Mouse (Mus musculus): ENCODE results near the gene Psma5. TPM values are rescaled to one million over a fixed set of nuclear protein-coding genes. Genes with fewer than 3 reads are reported as not detected.

Psma5 gene
- polyA plus RNA-seq, 1 experiment from 2014 or later = 278 TPM

DNA sequence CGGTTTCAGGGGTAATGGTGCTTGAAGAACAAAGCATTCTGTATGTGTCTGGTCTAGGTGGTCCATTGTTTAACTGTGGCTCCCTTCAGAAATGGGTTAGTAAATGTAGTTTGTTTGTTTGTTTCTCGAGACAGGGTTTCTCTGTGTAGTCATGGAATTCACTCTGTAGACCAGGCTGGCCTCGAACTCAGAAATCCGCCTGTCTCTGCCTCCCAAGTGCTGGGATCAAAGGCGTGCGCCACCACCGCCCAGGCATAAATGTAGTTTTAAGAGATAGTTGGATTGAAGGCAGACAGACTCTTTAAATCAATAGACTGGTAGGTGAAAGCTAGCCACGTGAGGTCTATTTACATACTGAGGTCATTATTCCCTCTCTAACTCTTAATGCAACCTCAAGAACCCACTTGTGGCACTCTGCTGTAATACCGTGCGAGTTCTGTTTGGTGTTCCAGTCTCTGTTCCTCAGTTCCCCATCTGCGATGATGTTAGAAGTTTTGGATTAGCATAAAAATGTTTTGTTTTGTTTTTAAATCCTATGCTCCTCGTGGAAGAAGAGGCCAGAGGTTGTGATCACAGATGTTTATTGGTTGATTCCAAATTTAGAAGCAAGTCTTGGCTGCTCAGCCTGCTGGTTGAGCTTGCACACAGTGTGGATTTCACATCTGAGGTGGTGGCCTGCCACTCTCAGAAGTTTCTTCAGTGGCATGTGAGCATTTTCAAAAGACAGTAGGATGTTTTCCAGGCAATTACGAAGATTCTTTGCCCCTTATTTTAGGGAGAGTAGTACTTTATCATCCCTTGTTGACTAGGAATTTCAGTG lies 32.8 kb downstream of the Psma5 start:
- 70% methylated on average over 13 of the region's 13 CpGs for whole genome bisulfite sequencing
- Histone ChIP-seq H3K27me3 (replicated peaks; ENCODE audit: control insufficient read depth, insufficient read depth, low read length) (no peaks in the 10 kb centered on the region; the same call in 1 of the 2 replicates), H3K9ac (ENCODE audit: low read depth, low read length) (no peak overlapping the region), H3K27ac (ENCODE audit: low read length) (no peak overlapping the region), H3K4me1 (ENCODE audit: control insufficient read depth, insufficient read depth, low read length) (peaks cover 40% of the 10 kb centered on the region), H3K4me2 (ENCODE audit: low read depth, low read length) (no peak overlapping the region), H3K36me3 (ENCODE audit: control insufficient read depth, insufficient read depth, low read length) (no peaks in the 10 kb centered on the region), H3K9me3 (ENCODE audit: control insufficient read depth, low read length) (no peaks in the 10 kb centered on the region), H3K4me3 (ENCODE audit: low read length) (no peak overlapping the region)
- no peak for ATAC-seq

DNA sequence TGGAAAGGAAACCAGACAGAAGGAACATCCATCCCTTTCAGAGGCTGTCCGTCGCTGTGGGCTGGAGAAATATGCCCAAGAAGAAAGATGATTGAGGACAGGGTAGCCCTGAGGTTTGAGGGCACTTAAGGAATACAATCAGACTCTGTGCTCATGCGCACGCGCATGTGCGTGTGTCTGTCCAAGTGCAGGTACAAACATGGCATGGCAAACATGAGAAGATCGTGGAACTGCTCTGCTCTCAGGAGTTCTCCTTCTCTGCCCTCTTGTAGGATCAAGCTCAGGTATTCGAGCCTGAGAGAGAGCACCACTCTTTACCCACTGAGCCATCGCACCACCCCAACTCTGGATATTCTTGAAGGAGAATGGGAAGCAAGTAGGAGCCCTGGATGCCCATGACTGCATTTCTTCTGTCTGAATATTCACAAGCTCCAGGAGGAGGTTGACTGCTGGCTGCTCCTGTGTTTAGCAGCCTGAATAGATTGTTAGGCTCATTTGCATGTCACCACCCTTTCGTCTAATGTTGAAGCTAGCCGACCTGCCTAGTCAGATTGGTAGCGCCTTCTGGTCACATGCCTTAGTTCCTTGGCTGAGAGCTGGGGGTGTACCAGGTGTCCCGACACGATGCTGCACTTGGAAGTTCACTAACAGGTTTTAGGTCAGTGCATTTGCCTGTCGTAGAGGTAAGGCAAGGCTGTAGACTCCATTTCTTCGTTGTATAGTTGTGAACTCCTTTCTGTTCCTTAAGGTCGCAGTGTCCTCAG lies 34.5 kb downstream of the Psma5 start:
- 72% methylated on average over 17 of the region's 17 CpGs for WGBS
- no peak overlapping the region for H3K9ac ChIP-seq (ENCODE audit: low read depth, low read length)
- ATAC-seq = peak; percentile 44; the same call in 1 of the 2 replicates
- no peak overlapping the region for H3K4me3 ChIP-seq (ENCODE audit: low read length)
- H3K4me1 ChIP-seq (ENCODE audit: control insufficient read depth, insufficient read depth, low read length) = peaks cover 37% of the 10 kb centered on the region
- H3K4me2 ChIP-seq (ENCODE audit: low read depth, low read length) = no peak overlapping the region
- no peaks in the 10 kb centered on the region for H3K9me3 ChIP-seq (ENCODE audit: control insufficient read depth, low read length)
- H3K27ac ChIP-seq (ENCODE audit: low read length) = no peak overlapping the region
- H3K36me3 ChIP-seq (ENCODE audit: control insufficient read depth, insufficient read depth, low read length) = no peaks in the 10 kb centered on the region
- no peaks in the 10 kb centered on the region for H3K27me3 ChIP-seq (replicated peaks; ENCODE audit: control insufficient read depth, insufficient read depth, low read length)

DNA sequence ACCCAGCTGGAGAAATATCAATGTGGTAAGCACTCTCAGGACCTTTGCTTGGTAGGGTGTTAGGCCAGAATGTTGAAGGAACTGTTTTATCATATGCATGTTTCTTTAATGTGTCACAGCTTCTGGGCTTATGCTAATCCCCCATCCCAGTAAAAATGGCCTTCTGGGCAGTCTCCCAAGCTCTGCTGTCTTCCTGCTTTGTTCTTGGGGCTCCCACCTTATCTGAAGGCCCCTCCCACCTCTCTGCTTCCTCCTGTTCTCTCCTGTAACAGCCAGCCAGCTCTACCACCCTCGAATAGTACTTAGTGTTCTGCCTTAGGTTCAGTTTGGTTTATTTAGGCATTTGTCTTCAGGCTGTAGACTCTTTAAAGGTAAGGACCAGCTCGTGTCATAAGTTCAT lies 37.7 kb downstream of the Psma5 start:
- Histone ChIP-seq H3K9ac (ENCODE audit: low read depth, low read length) (no peak overlapping the region), H3K36me3 (ENCODE audit: control insufficient read depth, insufficient read depth, low read length) (no peaks in the 10 kb centered on the region), H3K4me1 (ENCODE audit: control insufficient read depth, insufficient read depth, low read length) (peaks cover 28% of the 10 kb centered on the region), H3K27me3 (replicated peaks; ENCODE audit: control insufficient read depth, insufficient read depth, low read length) (no peaks in the 10 kb centered on the region), H3K4me2 (ENCODE audit: low read depth, low read length) (no peak overlapping the region), H3K9me3 (ENCODE audit: control insufficient read depth, low read length) (no peaks in the 10 kb centered on the region), H3K27ac (ENCODE audit: low read length) (no peak overlapping the region), H3K4me3 (ENCODE audit: low read length) (no peak overlapping the region)
- ATAC-seq = no peak; the same call in 1 of the 2 replicates
- 25% methylated on average over 2 of the region's 2 CpGs for WGBS

DNA sequence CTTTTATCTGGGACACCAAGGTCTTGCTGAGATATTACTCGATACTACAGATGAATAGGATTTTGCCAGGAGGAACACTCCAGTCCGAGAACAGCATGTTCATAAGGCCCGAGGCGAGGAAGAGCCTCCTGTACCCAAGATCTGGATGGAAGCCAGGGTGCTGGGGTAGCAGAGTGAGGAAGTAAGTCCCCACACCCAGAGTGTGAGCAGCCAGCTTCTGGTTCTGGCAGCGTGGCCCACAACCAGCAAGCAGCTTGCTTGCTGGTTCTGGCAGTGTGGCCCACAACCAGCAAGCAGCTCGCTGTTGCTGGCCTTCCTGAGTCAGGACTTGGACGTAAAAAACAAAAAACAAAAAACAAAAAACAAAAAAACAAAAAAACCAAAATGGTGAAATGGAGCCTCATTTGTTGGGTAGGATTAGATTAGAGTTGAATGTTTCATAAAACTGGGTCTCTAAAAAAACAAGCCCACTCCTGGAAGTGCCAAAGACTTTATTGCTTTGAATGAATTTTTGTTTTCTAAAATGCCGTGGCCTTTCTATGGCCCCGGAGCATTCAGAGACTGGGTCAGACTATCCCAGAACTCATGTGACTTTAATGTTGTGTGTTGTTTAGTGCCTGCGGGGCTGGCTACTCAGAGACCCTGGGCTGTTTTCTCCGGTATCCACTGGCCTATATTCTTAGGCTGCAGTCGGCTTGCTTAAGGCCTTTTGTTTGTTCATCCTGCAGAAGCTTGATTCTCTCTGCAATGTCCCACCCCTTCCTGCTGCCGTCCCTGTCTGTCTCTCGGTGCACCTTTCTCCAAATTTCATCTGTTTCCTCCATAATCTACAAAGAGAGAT lies 38.9 kb downstream of the Psma5 start:
- WGBS = 38% methylated on average over 14 of the region's 14 CpGs

DNA sequence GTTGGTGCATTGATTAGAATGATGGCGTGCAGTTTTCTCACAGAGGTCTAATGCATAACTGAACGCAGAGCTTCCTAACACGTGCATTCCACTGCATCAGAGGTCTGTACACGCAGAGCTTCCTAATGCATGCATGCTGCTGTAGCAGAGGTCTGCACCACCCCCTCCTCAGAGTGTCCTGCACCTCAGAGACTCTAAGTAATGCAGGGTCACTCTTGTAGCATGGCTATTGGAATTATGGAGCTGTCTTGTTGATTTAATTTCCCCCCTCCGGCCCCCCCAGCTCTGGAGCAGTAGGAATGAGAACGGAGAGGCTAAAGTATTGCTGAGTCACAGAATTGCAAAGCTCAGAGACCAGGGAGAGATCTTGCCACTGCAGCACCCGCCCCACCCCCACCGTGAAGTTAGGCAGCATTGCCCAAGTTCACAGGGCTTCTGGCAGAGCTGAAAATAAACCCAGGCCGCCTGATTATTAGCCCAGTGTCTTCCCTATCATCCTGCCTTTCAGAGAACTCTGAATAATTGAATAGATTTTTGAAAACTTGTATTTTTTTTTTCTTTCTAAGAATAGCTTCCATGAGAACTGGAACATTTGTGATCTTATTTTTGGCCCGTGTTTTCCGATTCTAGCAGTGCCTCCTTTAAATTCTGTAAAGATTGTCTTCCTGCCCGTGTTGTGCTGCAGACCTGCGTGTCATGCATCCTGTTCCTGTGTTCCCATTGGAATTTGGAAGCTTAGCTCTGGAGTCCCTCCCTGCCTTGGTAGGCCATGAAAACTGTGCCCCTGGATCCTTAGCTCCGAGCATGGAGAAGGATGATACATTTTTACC lies 39.7 kb downstream of the Psma5 start:
- peak overlapping the region; percentile 40; the same call in 1 of the 2 replicates for H3K4me2 ChIP-seq (ENCODE audit: low read depth, low read length)
- H3K36me3 ChIP-seq (ENCODE audit: control insufficient read depth, insufficient read depth, low read length) = no peaks in the 10 kb centered on the region
- H3K4me1 ChIP-seq (ENCODE audit: control insufficient read depth, insufficient read depth, low read length) = peaks cover 28% of the 10 kb centered on the region
- H3K9me3 ChIP-seq (ENCODE audit: control insufficient read depth, low read length) = no peaks in the 10 kb centered on the region
- ATAC-seq = peak; percentile 73
- peak overlapping the region; percentile 37; the same call in 1 of the 2 replicates for H3K9ac ChIP-seq (ENCODE audit: low read depth, low read length)
- H3K27ac ChIP-seq (ENCODE audit: low read length) = peak overlapping the region; percentile 64
- WGBS = 11% methylated on average over 14 of the region's 14 CpGs
- H3K4me3 ChIP-seq (ENCODE audit: low read length) = peak overlapping the region; percentile 13; the same call in 1 of the 2 replicates
- H3K27me3 ChIP-seq (replicated peaks; ENCODE audit: control insufficient read depth, insufficient read depth, low read length) = no peaks in the 10 kb centered on the region

More for the DNA sequence above, 38.9 kb downstream of the Psma5 start:
- Histone ChIP-seq H3K27ac (ENCODE audit: low read length) (peak overlapping the region; percentile 47), H3K4me2 (ENCODE audit: low read depth, low read length) (peak overlapping the region; percentile 40; the same call in 1 of the 2 replicates), H3K9ac (ENCODE audit: low read depth, low read length) (0 out of 2 replicates have a peak overlapping the region, but pooled peaks have one; percentile 37), H3K4me3 (ENCODE audit: low read length) (peak overlapping the region; percentile 13; the same call in 1 of the 2 replicates), H3K27me3 (replicated peaks; ENCODE audit: control insufficient read depth, insufficient read depth, low read length) (no peaks in the 10 kb centered on the region), H3K4me1 (ENCODE audit: control insufficient read depth, insufficient read depth, low read length) (peaks cover 28% of the 10 kb centered on the region), H3K36me3 (ENCODE audit: control insufficient read depth, insufficient read depth, low read length) (no peaks in the 10 kb centered on the region), H3K9me3 (ENCODE audit: control insufficient read depth, low read length) (no peaks in the 10 kb centered on the region)
- ATAC-seq = 0 out of 2 replicates have a peak, but pooled peaks have one; percentile 1

DNA sequence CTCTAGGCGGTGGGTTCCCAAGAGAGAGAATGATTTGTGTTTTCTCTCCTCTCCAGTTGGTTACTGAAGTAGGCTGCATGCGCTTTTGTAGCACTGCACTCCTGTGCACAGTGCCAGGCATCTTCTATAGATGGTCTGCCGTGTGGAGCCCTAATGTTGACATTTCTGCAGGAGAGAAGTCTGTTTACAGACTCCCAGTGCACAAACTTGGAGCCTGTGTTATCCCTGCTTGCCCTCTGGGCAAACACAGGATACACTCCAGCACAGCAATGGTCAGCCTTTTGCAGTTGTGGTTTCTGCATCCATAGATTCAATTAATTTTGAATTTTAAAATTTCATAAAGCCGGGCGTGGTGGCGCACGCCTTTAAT lies 40.3 kb downstream of the Psma5 start:
- ATAC-seq = no peak
- peak overlapping the region; percentile 64 for H3K27ac ChIP-seq (ENCODE audit: low read length)
- WGBS = 63% methylated on average over 7 of the region's 7 CpGs

DNA sequence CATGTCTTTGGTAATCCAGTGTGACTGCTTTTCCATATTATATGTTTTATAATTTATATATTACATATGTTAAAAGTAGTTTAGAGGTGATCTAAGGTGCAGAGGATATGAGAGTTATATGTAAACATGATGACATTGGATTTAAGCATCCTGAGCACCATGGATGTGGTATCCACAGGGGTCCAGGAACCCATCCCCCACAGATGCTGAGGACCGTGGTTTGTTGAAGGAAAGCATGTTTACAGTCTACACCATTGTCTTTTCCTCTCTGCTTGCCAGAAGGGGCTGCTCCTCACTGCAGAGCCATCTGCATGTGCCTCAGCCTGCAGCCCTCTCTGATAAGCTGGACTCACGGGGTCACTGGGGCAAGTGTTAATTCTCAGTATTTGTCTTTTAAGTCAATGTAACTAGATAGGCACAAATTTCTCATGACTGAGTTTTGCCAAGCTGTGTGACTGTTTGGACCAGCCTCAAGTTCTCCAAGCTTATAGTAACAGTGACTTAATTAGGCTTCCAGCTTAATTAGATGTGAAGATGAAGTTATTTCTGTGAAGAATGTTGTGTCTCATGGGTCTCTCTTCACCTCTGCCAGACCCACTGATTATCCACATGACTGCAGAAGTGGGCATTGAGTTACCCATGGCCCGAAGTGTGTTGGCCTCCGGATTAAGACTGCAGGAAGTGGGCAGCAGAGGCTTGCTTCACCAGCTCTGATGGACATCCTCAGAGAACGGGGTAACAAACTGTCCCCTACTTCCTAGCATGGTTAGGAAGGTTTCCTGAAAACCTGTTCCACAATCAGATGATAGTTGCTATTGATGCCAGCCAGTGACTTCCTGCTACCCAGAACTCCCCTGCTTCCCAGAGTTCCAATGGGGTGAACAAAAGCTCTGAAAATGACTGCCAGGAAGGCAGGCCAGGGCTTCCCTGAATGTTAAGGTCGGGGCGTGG lies 41.2 kb downstream of the Psma5 start:
- Histone ChIP-seq H3K4me2 (ENCODE audit: low read depth, low read length) (no peak overlapping the region), H3K4me3 (ENCODE audit: low read length) (no peak overlapping the region), H3K27ac (ENCODE audit: low read length) (no peak overlapping the region), H3K9ac (ENCODE audit: low read depth, low read length) (no peak overlapping the region), H3K36me3 (ENCODE audit: control insufficient read depth, insufficient read depth, low read length) (no peaks in the 10 kb centered on the region), H3K4me1 (ENCODE audit: control insufficient read depth, insufficient read depth, low read length) (peaks cover 28% of the 10 kb centered on the region), H3K27me3 (replicated peaks; ENCODE audit: control insufficient read depth, insufficient read depth, low read length) (no peaks in the 10 kb centered on the region), H3K9me3 (ENCODE audit: control insufficient read depth, low read length) (no peaks in the 10 kb centered on the region)
- ATAC-seq = no peak
- WGBS = 63% methylated on average over 7 of the region's 7 CpGs

More for the DNA sequence above, 40.3 kb downstream of the Psma5 start:
- no peak overlapping the region for H3K4me2 ChIP-seq (ENCODE audit: low read depth, low read length)
- no peaks in the 10 kb centered on the region for H3K9me3 ChIP-seq (ENCODE audit: control insufficient read depth, low read length)
- no peaks in the 10 kb centered on the region for H3K27me3 ChIP-seq (replicated peaks; ENCODE audit: control insufficient read depth, insufficient read depth, low read length)
- peaks cover 28% of the 10 kb centered on the region for H3K4me1 ChIP-seq (ENCODE audit: control insufficient read depth, insufficient read depth, low read length)
- H3K4me3 ChIP-seq (ENCODE audit: low read length) = no peak overlapping the region
- no peaks in the 10 kb centered on the region for H3K36me3 ChIP-seq (ENCODE audit: control insufficient read depth, insufficient read depth, low read length)
- H3K9ac ChIP-seq (ENCODE audit: low read depth, low read length) = peak overlapping the region; percentile 9; the same call in 1 of the 2 replicates

Measured in intestine, embryonic 16.5 days (tissue).